Mouse (Mus musculus) erythroid progenitor cell, adult 5-6 weeks (primary cell): Measurements from ENCODE around the gene Il4. TPM values are rescaled to one million over a fixed set of nuclear protein-coding genes. Genes with fewer than 3 reads are reported as not detected.

Experiments
- ATAC-seq: replicated peaks from 2 replicates; pipeline ENCODE4 v1.8.0; 2016; ENCODE audit warnings: moderate number of reproducible peaks, mild to moderate bottlenecking, moderate TSS enrichment, inconsistent platforms; ENCODE audit not compliant: poor library complexity, low FRiP score, severe bottlenecking
- total RNA-seq, 2 experiments: library from RNA; stranded (forward) in 1 of 2; stranded (reverse) in 1 of 2; fragments of 150-400 nt in 1 of 2; fragments of 186-747, 209-891 nt in 1 of 2; gene quantifications; 2 replicates each; pipeline versions ENCODE4 v1.2.3 to v1.2.4; 2015 to 2017; ENCODE audit warnings: low replicate concordance in 2 of 2

The Il4 gene
- total RNA-seq, 2 experiments from 2014 or later: not detected

- no peak for ATAC-seq
Observed at GRCm38 (mm10) chr11:53626802-53627373, 8.4 kb upstream of the Il4 start.

- no peak for ATAC-seq
Observed at GRCm38 (mm10) chr11:53624124-53624523, 5.7 kb upstream of the Il4 start.

- no peak for ATAC-seq
Observed at GRCm38 (mm10) chr11:53623573-53623972, 5.1 kb upstream of the Il4 start.

GRCm38 (mm10) chr11:53622440-53622806, 4.0 kb upstream of the Il4 start:
- ATAC-seq: no peak

GRCm38 (mm10) chr11:53621582-53622439, 3.3 kb upstream of the Il4 start:
- ATAC-seq: no peak

- no peak for ATAC-seq
Observed at GRCm38 (mm10) chr11:53620094-53620493, 1.6 kb upstream of the Il4 start.

GRCm38 (mm10) chr11:53619428-53619827, 959 bp upstream of the Il4 start:
- no peak for ATAC-seq

GRCm38 (mm10) chr11:53617562-53618109, 833 bp downstream of the Il4 start:
- no peak for ATAC-seq

- no peak for ATAC-seq
Observed at GRCm38 (mm10) chr11:53616748-53617558, 1.5 kb downstream of the Il4 start.

GRCm38 (mm10) chr11:53615575-53615974, 2.9 kb downstream of the Il4 start:
- no peak for ATAC-seq

- ATAC-seq: no peak
Observed at GRCm38 (mm10) chr11:53615172-53615571, 3.3 kb downstream of the Il4 start.

- ATAC-seq: no peak
Observed at GRCm38 (mm10) chr11:53609672-53610071, 8.8 kb downstream of the Il4 start.

GRCm38 (mm10) chr11:53609231-53609630, 9.2 kb downstream of the Il4 start:
- ATAC-seq: no peak

GRCm38 (mm10) chr11:53605609-53606008, 12.9 kb downstream of the Il4 start:
- no peak for ATAC-seq

- no peak for ATAC-seq
Observed at GRCm38 (mm10) chr11:53604983-53605382, 13.5 kb downstream of the Il4 start.

GRCm38 (mm10) chr11:53591116-53591515, 27.4 kb downstream of the Il4 start:
- ATAC-seq: no peak

GRCm38 (mm10) chr11:53590368-53590768, 28.1 kb downstream of the Il4 start:
- ATAC-seq: peak; percentile 90

- no peak for ATAC-seq
Observed at GRCm38 (mm10) chr11:53588279-53588678, 30.2 kb downstream of the Il4 start.

GRCm38 (mm10) chr11:53585510-53585909, 33.0 kb downstream of the Il4 start:
- ATAC-seq: no peak

- peak; percentile 68 for ATAC-seq
Observed at GRCm38 (mm10) chr11:53584849-53585248, 33.6 kb downstream of the Il4 start.
